Mouse (Mus musculus): ENCODE results near the gene Larp4.
"Not testable (repeated sequence)": the region's sequence is repeated elsewhere in the genome, so short reads cannot be mapped to it uniquely, and the experiment has no call there.

The Larp4 gene

DNA sequence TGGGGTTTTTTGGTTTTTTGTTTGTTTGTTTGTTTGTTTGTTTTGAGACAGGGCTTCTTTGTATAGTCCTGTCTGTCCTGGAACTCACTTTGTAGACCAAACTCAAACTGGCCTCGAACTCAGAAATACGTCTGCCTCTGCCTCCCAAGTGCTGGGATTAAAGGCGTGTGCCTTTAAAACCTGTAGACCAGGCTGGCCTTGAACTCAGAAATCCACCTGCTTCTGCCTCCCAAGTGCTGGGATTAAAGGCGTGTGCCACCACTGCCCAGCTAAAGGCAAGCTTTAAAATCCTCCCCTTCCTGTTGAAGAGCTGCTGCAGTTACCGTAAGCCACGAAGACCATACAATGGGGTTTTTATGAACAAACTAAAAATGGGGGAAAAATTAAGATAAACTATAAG, at the start of gene Larp4:
TSS of gene Larp4 (plus strand) at position 301 of the 400 bp plus-strand sequence.
- not testable (repeated sequence) for DNase-seq

DNA sequence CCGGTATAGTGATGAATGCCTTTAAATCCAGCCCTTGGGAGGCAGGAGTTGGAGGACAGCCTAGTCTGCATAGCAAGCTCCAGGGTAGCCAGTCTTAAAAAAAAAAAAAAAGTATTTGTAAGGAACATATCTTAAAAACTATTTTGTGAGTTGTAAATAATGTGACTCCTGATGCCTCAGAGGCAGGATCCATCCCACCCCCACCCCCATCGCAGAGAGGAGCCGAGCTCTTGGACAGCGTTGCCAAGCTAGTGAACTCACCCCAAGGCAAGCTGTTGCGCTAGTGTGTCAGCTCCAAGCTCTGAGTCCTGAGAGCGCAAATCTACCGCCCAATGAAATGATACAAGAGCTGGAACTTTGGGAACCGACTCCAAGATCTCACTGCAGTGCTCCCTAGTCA, 38.6 kb upstream of the Larp4 start:
- DNase-seq: no peak

DNA sequence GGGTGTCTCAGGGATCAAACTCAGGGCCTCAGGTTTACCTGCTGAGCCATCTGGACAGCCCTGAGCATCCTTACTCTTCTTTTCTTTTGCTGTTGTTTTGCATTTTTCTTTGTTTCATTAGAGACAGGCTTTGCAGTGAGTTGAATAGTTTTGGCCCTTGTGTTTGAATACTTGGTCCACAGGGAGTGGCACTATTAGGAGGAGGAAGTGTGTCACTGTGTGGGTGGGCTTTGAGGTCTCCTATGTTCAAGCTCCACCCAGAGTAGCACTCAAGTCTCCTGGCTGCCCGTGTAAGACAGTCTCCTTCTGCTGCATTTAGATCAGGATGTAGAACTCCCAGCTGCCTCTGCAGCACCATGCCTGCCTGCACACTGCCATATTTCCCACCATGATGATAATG, 35.4 kb upstream of the Larp4 start:
- DNase-seq: no peak

DNA sequence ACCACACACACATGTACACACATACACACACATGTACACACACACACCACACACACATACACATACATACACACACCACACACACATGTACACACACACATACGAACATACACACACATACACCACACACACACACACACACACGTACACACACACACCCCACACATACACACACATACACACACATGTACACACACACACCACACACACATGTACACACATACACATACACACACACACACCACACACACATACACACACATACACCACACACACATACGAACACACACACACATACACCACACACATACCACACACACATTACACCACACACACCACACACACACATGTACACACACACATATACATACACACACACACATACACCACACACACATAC, 33.2 kb upstream of the Larp4 start:
- no peak for DNase-seq

DNA sequence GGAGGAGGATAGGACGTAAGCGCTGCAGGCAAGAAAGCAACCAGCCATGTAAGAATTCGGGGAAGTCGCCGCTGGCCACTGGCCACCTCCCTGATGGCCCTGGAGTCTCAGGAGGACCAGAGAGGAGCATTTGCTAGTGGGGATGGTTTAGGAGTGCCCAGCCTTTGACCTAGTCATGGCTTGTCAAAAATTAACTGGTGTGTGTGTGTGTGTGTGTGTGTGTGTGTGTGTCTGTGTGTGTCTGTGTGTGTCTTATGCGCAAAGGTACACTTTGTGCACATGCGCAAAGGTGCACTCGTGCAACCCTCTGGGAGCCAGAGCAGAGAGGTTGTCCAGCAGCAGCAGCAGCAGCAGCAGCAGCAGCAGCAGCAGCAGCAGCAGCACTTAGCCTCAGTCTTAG, 32.0 kb upstream of the Larp4 start:
- DNase-seq: no peak

DNA sequence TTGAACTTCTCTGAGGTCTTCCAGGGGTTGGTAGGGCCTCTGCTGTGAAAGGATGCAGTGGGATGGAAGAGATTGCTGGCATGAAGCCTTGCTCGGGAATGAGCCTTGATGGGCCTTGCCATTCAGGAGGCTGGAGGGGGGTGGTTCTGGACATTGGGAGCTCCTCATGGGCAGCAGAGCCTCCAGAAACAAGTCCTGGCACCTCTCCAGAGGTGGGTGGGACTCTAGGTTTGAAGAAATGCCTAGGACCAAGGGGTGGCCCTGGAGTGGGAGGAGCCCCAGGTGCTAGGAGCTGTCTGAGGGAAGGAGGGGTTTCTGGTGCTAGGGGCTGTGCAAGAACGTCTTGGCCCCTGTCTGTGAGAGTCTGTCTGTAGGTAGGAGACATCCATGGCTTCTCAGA, 29.4 kb upstream of the Larp4 start:
- peak in 1 of 2 experiments; percentile 7 for DNase-seq

DNA sequence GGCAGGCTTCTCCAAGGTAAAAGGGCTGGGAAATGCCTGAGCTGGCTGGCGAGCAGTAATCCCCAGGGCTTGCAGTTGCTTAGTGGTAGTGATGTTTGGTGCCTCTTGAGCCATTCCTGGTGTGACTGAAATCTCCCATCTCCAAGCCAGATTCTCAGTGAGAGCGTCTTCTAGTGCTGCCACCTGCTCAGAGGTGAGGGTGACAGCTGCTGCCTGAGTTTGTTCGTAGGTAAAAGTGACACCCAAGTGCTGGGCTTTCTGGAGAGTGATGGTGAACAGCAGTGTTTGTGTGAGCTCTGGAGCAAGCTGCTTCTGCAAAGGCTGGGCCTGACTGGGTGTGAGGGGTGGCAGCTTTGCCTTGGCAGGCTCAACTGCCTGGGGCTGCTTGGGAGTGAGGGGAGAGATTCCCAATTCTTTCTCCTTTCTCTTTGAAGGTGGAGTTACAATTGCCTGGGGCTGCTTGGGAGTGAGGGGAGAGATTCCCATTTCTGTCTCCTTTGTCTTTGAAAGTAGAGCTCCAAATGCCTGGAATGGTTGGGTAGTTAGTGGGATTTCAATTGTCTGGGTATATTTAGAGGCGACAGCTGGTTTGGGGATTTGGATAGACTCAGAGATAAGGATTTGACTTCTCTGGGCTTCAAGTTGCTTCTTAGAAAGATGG, 28.8 kb upstream of the Larp4 start:
- DNase-seq: no peak

DNA sequence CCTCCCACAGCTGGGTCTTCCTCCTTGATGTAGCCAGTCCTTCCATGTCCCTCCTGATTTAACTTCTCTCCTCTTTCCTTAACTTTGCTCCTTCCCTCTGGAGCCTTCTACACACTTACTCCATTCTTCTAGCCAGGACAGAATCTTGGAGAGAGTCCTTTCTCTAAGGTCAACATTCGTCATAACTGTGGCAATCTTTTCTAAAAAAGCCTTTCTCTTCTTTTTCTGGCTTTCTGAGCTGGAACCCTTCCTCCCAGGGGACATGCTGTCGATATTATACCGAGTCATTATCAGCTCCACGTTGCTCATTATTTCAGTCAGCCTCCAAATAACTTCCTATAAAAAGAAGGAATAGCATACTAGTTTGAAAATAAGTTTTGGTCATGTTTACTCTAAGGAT, 14.5 kb upstream of the Larp4 start:
- no peak for DNase-seq

DNA sequence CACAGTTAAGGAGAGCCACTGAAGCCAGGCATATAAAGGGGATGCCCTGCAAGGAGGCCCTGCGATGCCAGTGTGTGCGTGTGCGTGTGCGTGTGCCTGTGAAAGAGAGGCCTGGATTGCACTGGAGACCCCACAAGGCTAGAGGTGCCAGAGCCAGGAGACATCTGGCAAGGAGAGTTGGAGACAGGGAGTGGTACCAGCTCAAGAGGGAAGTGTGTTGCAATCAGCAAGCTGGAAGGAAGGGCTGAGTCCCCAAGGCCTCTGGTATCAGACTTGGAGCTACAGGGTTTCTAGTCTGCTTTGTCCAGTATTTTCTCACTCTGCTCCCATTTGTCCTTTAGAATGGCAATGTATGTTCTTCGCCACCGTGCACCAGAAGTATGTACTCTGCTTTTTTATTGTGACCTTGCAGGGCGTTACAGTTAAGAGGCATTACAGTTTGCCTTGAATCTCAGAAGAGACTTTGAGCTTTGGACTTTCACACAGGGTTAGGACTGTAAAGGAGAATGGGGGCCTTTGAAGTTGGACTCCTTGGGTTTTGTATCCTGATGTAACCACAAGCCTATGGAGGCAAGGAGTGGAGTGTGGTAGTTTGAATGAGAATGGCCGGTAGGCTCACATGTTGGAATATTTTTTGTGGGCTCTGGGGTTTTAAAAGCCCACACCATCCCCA, 4.6 kb upstream of the Larp4 start:
- DNase-seq: no peak

DNA sequence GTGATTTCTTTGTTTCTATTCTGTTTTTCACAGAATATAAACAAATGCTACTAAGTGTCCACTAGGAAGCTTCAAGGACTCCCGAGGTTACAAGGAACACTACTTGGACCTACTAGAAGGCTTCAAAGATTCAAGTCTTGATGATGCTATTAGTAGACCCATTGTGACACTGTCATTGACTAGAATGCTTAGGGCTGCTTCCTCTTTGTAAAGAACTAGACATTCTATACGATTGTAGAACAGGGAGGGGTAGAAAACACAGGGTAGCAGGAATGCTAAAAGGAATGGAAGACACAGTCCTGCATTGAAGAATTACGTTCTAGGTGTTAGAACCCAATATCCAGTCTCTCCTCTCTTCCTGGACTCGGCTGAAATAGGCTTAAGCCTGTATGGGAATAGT, 2.9 kb upstream of the Larp4 start, which contains the start of gene Fam186a:
TSS of gene Fam186a (minus strand) at position 101 of the 400 bp plus-strand sequence.
- DNase-seq: no peak

DNA sequence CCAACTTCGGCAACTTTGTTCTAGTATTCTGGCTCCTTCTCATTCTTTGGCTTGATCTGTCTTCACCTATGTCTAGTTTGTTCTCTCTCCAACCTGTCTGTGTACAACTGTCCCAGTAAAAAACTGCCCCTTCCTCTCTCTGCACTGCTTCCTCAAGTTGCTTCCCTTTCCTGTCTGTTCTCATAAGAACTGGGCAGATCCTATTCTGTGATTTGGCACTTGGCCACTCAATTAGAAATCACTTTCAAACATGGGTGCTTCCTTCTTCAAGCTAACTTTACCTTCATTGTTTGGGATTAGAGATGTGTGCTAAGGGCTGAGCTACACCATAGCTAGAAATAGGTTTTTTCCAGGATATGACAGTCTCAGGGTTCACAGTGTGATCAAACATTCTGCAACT, 741 bp downstream of the Larp4 start:
- no peak for DNase-seq

DNA sequence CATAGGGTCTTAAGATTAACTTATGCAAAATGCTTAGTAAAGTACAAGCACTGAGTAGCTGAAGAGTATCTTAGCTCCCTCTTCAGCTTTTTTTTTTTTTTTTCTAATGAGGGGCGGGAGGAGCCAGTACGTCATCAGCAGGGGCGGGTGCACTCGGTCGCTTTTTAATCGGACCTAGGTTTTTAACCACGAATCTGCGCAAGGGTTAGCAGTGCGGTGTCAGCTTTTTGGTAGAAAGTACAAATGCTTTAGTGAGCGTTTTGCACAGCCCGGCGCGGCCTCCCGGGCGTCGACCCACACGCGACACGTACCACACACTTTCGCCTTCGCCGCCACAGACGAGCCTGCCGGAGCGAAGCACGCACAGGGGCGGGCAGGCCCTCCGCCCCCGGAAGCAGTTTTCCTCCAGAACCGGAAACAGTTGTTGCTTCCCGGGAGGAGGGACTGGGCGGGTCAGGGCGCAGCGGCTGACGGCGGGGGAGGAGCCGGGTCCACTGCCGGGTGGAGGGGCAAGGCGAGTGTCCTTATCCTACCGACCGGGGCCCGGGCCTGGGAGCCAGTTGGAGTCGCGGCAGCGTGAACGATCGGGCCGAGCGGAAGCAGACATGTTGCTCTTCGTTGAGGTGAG, 2.6 kb downstream of the Larp4 start:
- DNase-seq: peak; percentile 96 to 97

DNA sequence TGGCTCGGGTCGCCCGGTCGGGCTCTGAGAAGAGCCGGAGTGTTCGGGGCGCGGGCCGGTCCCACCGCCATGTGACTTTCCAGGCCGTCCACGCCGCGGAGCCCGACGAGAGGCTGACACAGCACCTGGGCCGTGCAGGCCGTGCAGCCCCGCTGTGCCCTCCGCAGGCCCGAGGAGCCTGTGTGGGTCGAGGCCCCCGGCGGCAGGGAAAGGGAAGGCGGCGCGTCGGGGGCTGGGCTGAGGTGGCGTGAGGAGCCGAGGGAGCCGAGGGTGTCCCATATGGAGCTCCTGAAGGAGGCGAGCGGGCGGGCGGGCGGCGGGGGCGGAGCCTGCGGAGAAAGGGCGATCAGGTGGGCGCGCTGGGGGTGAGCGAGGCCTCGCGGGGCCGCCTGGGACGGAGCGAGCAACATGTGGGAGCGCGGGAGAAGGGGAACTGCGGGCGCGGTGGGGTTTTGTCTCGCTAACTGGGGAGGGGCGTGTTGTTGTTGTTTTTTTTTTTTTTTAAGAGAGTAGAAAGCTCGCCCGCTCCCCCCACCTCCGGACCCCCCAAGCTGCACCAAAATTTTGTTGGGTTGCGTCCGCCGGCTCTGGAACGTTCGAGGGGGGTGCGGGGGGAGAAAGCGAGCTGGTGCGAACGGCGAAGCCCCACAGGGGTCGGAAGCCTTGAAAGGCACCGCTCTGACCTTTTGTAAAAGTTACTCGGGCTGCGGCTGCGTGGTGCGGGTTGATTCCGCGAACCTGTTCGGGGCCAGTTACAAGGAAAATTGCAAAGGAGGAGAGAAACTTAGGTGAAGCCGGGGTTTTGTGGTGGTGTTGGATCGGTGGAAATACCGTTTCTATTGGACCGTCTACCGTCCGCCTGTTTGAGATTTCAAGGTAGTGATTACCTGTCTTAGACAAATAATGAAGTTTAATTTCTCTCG, 3.4 kb downstream of the Larp4 start:
- peak; percentile 36 to 79 for DNase-seq

DNA sequence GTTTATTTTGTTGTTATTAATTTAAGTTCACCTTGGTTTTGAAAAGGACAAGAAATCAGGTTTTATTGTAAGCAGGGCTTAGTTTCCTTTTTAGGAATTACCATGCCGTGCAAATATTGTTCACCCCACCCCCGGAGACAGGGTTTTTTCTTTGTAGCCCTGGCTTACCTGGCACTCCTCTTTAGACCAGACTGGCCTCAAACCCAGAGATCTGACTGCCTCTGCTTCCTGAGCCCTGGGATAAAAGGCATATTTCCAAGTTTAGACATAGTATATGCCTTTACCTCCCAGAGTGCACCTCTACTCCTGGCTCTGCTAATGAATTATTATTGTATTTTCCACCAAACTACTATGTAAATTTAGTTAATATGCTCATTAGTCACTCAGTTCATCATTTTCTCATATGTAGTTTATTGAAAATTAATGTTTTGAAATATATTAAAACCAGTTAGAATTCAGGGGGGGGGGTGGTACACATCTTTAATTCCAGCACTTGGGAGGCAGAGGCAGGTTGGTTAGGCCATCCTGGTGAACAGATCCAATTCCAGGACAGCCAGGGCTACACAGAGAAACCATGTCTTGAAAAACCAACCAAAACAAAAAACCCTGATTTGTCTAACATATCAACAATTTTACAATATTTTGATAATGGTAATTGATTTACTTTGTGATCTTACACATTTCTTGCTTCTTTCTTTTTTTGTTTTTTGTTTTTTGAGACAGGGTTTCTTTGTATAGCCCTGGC, 4.8 kb downstream of the Larp4 start:
- DNase-seq: no peak

DNA sequence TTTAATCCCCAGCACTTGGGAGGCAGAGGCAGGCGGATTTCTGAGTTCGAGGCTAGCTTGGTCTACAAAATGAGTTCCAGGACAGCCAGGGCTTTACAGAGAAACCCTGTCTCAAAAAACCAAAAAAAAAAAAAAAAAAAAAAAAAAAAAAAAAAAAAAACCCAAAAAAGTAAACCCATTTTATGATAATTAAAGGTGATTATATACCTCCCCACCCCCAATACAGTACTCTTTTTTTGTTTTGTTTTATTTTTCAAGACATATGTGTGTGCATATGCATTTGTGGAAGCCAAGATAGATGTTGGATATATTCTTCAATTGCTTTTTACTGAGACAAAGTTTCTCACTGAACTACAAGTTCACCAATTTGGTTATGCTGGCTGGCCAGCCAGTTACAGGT, 6.3 kb downstream of the Larp4 start:
- DNase-seq: not testable (repeated sequence)

DNA sequence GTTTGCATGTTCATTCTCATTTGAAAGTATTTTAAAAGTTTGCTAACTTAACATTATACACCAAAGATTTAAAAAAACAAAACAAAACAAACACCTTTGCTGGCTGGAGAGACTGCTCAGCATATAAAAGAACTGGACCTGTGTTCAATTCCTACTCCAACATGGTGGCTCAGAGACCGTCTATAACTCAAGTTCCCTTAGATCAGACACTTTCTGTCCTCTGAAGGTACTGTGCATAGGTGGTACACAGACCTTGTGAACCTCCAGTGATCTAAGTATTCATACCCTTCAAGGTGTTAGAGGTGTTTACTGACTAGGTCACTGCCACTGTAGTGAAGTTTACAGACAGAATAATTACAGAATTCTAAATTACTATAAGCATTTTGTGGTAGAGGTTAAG, 9.4 kb downstream of the Larp4 start:
- no peak for DNase-seq

DNA sequence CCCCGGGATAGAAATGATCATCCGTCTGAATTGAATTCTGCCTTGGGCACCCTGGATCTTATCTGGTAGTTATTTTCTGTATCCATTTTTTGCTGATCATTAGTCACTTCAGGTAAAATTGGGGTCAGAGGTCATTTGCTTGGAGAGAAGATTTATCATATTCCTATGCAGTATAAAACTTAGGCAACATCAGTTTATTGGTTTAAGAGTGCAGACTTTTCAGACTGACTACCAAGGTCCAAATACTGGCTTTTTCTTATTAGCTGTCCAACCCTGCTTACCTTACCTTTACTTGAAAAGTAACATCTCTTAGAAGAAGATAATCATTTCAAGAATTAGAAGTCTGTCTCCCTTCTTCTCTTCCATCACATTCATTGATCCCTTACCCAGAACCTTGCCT, 9.8 kb downstream of the Larp4 start:
- no peak for DNase-seq

DNA sequence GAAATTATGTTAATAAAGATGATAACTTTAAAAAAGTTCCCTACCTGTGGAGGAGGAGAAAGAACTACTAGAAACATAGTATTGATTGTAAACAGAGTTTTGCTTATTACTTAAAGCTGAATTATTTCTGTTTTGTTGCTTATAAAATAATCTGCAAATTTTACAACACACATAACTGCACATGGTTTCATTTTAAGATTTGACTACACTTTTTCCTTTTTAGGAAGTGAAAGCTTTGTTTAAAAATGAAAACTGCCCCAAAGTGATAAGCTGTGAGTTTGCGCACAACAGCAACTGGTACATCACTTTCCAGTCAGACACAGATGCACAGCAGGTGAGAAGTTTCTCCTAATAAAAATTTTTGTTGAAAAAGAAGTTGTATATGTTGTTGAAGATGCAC, 23.2 kb downstream of the Larp4 start:
- DNase-seq: no peak

DNA sequence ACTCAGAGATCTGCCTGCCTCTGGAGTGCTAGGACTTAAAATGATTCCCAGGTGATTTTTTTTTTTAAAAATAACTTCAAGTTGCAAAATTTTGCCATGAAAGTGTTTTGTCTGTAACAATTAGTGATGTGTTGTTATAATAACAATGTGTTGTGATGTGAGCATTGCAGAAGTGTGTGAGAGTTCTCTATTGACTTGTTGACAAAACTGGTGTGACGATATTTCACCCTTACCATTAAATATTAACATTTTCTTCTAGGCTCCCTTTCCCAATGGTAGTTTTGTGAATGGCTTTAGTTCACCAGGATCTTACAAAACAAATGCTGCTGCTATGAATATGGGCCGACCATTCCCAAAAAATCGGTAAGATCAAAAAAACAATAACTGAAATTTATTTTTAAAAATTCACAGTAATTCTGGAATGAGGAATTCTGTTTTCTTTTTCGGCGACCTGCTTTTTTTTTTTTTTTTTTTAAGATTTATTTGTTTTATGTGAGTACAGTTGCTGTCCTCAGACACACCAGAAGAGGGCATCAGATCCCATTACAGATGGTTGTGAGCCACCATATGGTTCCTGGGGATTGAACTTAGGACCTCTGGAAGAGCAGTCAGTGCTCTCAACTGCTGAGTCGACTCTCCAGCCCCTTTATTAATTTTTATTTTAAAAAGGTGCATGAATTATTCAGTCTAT, 27.4 kb downstream of the Larp4 start:
- DNase-seq: no peak

DNA sequence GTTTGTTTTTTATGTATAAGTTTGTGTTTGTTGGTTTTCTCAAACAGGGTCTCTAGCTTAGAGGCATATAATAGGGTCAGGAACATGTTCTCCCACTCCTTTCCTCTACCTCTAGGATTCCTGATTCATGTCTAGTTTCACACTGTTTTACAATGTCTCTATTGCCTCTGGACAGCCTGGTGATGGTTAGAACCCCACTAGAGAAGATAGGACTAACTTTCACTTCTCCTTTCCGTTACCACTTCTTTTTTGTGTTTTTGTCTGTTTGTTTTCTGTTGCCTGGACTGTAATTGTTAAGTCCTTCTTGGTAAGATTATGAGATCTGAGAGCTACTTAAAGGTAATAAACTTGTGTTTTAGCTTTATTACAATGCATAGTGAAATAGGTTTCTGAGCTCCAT, 29.5 kb downstream of the Larp4 start:
- no peak for DNase-seq

DNA sequence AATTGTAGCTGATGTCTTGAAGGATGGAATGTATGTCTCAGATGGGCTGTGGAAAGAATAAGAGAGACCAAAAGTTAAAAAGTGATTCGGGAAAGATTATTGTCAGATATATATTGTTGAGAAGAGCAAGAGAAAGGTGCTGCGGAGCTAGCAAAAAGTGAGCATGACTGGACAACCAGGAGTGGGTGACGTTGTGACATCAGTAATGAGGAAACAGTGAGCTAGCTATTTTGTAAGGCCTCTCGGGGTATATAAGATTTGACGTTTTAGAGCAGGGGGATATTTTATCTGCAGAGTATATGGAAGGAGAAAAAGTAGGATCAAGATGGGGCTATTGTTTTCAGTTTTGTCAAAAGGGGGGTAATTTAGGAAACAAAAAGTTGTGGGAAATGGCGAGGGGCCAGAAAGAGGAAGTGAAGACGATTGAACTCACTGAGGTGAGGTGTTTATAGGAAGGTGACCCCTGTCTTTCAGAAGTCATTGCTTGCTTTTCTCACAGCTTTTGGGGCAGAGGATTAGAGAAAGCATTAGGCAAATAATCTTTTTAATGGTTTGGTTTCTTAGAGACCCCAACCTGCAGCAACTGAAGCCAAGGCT, 34.9 kb downstream of the Larp4 start:
- DNase-seq: no peak

Data from cerebellum, postnatal 25 days (tissue).